Mouse (Mus musculus) embryonic facial prominence, embryonic 11.5 days (tissue): ENCODE results near the gene Ribc1. TPM values are rescaled to one million over a fixed set of nuclear protein-coding genes. Genes with fewer than 3 reads are reported as not detected.
A peak's percentile ranks its signal among the peaks of the same experiment; 100 is the strongest.

Source experiments
- ATAC-seq: fragments of 200-750 bp; cut with Nextera tagmentation; replicated peaks from 2 replicates; pipeline ENCODE4 v1.8.0; 2017; ENCODE audit warnings: low read depth; ENCODE audit not compliant: insufficient number of reproducible peaks, low FRiP score, low TSS enrichment
- DNase-seq: peaks from one replicate; pipeline ENCODE4 v3.0.0-alpha.2; 2015; ENCODE audit warnings: low spot score
- H3K27ac ChIP-seq: fragments of 300-500 bp; sonication (generic); replicated peaks from 2 replicates; pipeline ENCODE4 v1.5.1; 2014; ENCODE audit warnings: mild to moderate bottlenecking, low read depth, low read length, control low read depth
- H3K27me3 ChIP-seq: fragments of 300-500 bp; sonication (generic); 2 replicates; pipeline ENCODE4 v1.6.1; 2014; ENCODE audit warnings: mild to moderate bottlenecking, low read length, moderate library complexity, mixed read lengths; ENCODE audit not compliant: control insufficient read depth, insufficient read depth
- H3K36me3 ChIP-seq: fragments of 300-500 bp; sonication (generic); replicated peaks from 2 replicates; pipeline ENCODE4 v1.6.1; 2014; ENCODE audit warnings: low read depth, mild to moderate bottlenecking, low read length, moderate library complexity, mixed read lengths; ENCODE audit not compliant: control insufficient read depth, insufficient read depth
- H3K4me1 ChIP-seq: fragments of 300-500 bp; sonication (generic); 2 replicates; pipeline ENCODE4 v1.6.1; 2014; ENCODE audit warnings: low read length, mixed read lengths; ENCODE audit not compliant: control insufficient read depth, insufficient read depth
- H3K4me2 ChIP-seq: fragments of 300-500 bp; sonication (generic); 2 replicates; pipeline ENCODE4 v1.6.1; 2014; ENCODE audit warnings: low read depth, mild to moderate bottlenecking, control low read depth, low read length, moderate library complexity
- H3K4me3 ChIP-seq: fragments of 300-500 bp; sonication (generic); 2 replicates; pipeline ENCODE4 v1.5.1; 2014; ENCODE audit warnings: low read depth, low read length, control low read depth
- H3K9ac ChIP-seq: fragments of 300-500 bp; sonication (generic); replicated peaks from 2 replicates; pipeline ENCODE4 v1.6.1; 2014; ENCODE audit warnings: mild to moderate bottlenecking, control low read depth, low read length
- H3K9me3 ChIP-seq: fragments of 300-500 bp; sonication (generic); replicated peaks from 2 replicates; pipeline ENCODE4 v1.6.1; 2016; ENCODE audit warnings: mild to moderate bottlenecking, low read length, inconsistent platforms, mixed read lengths; ENCODE audit not compliant: control insufficient read depth
- WGBS: fragments of 180-500 bp; shearing (Covaris S2); extraction: QIAGEN DNeasy Blood & Tissue Kit; methylation state at CpG from one replicate; pipeline ENCODE4 v1.1.7; 2014; 5-methylcytosine and 5-hydroxymethylcytosine counted together
- polyA plus RNA-seq: library from polyadenylated mRNA; unstranded; fragments of >200 nt; fragmentation: Nextera tagmentation; extraction: Ambion mirVana; gene quantifications from 2 replicates; pipeline ENCODE4 v1.2.1, GENCODE M21; 2014

The Ribc1 gene
- polyA plus RNA-seq, 1 experiment from 2014 or later, result 5.9 TPM

DNA sequence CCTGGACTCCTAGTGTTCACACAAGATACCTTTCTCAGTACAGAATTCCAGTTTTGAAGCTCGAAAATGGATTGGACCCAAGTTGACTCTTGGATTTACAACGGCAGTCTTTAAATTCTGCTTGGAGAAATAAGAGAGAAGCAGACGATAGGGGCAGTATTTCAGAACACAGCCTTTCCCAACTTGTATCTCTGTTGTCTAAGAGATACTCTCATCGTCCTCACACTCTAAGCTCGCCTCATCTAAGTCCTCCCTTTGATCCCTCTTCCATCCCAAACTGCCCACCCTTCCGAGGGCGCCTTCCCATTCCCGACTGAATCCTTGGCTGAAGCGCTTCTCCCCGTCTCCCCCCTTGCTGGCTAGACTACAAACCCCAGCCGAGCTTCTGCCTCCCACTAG, 344 bp downstream of the Ribc1 start:
- WGBS, result 16% methylated on average over 11 of the region's 11 CpGs
- Histone ChIP-seq H3K27me3 (no peaks in the 10 kb centered on the region; the same call in 1 of the 2 replicates), H3K4me1 (no peaks in the 10 kb centered on the region), H3K4me3 (peak overlapping the region; percentile 50), H3K27ac (peak overlapping the region; percentile 75), H3K9me3 (no peaks in the 10 kb centered on the region), H3K36me3 (no peaks in the 10 kb centered on the region), H3K9ac (peak overlapping the region; percentile 72), H3K4me2 (peak overlapping the region; percentile 43)
- no peak for DNase-seq
- ATAC-seq, result peak; percentile 65

- Histone ChIP-seq H3K4me3 (no peak overlapping the region), H3K4me2 (no peak overlapping the region), H3K27me3 (no peaks in the 10 kb centered on the region; the same call in 1 of the 2 replicates), H3K36me3 (no peaks in the 10 kb centered on the region), H3K9ac (no peak overlapping the region), H3K27ac (no peak overlapping the region), H3K4me1 (no peaks in the 10 kb centered on the region), H3K9me3 (no peaks in the 10 kb centered on the region)
- DNase-seq, result no peak
- ATAC-seq, result no peak
- 94% methylated on average over 1 of the region's 1 CpGs for WGBS
Observed at GRCm38 (mm10) chrX:152007863-152008262, 8.2 kb downstream of the Ribc1 start.

DNA sequence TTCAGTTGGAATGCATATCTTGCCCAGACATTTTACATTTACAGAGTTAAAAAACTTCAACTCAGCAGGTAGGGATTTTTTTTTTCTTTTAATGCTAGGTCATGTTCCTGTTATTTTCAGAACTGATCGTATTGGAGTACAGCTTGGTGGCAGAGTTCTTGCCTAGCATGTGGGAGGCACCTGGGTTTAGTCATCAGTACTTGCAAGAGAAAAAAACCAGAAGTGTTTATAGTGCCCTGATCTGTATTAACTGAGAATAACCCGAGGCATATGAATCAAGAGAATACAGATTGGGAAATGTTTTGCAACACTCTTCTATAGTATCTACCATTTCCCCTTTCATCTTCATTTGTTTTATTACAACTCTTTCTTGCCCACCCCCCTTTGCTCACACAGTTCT, 13.2 kb downstream of the Ribc1 start:
- WGBS, result 85% methylated on average over 2 of the region's 2 CpGs
- Histone ChIP-seq H3K9me3 (no peaks in the 10 kb centered on the region), H3K4me3 (no peak overlapping the region), H3K4me2 (no peak overlapping the region; the same call in 1 of the 2 replicates), H3K9ac (no peak overlapping the region), H3K36me3 (no peaks in the 10 kb centered on the region), H3K27me3 (peaks cover 6% of the 10 kb centered on the region; the same call in 1 of the 2 replicates), H3K27ac (no peak overlapping the region), H3K4me1 (no peaks in the 10 kb centered on the region)
- ATAC-seq, result no peak
- DNase-seq, result no peak

GRCm38 (mm10) chrX:152001737-152002710, 14.1 kb downstream of the Ribc1 start, which contains the start of gene Hsd17b10:
Gene Hsd17b10 (plus strand): TSS chrX:152001845.
- peak within 1 kb of the TSS; percentile 52 for H3K9ac ChIP-seq

DNA sequence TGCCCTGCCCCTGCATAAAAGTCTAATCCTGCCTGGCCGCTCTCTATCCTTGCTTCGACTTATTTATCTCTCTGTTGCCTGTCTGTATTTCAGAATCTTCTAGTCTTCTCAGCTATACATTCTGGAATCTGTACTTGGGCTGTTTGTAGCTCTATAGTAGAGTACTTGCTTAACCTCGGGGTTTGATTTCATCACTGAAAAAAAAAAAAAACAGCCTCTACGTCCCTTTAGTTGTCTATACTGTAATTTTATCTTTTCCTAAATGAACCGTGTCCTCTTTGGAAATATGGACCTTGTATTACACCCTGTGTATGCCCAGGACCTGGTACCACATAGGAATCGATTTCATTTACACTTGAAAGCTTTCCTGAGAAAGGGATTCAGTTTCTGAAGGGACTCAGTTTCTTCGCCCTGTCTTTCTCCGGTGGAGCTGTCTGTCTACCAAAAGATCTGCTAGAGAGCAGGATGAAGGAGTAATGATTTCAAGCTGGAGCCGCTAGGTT, 14.9 kb downstream of the Ribc1 start:
- Histone ChIP-seq H3K27me3 (peaks cover 6% of the 10 kb centered on the region; the same call in 1 of the 2 replicates), H3K9me3 (no peaks in the 10 kb centered on the region), H3K4me1 (no peaks in the 10 kb centered on the region), H3K4me3 (no peak overlapping the region; the same call in 1 of the 2 replicates), H3K36me3 (no peaks in the 10 kb centered on the region), H3K9ac (no peak overlapping the region), H3K27ac (no peak overlapping the region), H3K4me2 (0 out of 2 replicates have a peak overlapping the region, but pooled peaks have one; percentile 1)
- WGBS, result 42% methylated on average over 9 of the region's 9 CpGs
- peak; percentile 42; the same call in 1 of the 2 replicates for ATAC-seq
- DNase-seq, result no peak

More at GRCm38 (mm10) chrX:152001737-152002710, 14.1 kb downstream of the Ribc1 start, which contains the start of gene Hsd17b10:
- Histone ChIP-seq H3K27me3 (peaks cover 6% of the 10 kb centered on the region; the same call in 1 of the 2 replicates), H3K9me3 (no peaks in the 10 kb centered on the region), H3K27ac (no peak within 1 kb of the TSS), H3K4me2 (peak within 1 kb of the TSS; percentile 46), H3K4me3 (peak within 1 kb of the TSS; percentile 41), H3K36me3 (no peaks in the 10 kb centered on the region), H3K4me1 (no peaks in the 10 kb centered on the region)
- DNase-seq (peak; percentile 84), ATAC-seq (peak; percentile 96)
- WGBS, result 20% methylated on average over 38 of the region's 41 CpGs

GRCm38 (mm10) chrX:151999006-151999710, 16.9 kb downstream of the Ribc1 start:
- Histone ChIP-seq H3K9ac (no peak overlapping the region), H3K4me1 (no peaks in the 10 kb centered on the region), H3K4me3 (no peak overlapping the region), H3K36me3 (no peaks in the 10 kb centered on the region), H3K27ac (no peak overlapping the region), H3K27me3 (peaks cover 6% of the 10 kb centered on the region; the same call in 1 of the 2 replicates), H3K4me2 (no peak overlapping the region), H3K9me3 (no peaks in the 10 kb centered on the region)
- DNase-seq, result no peak
- 65% methylated on average over 4 of the region's 4 CpGs for WGBS
- ATAC-seq, result no peak
